Mouse (Mus musculus) E14TG2a.4 (cell line): ENCODE results near the gene Elk3.

Experiments
- CTCF ChIP-seq: conservative IDR thresholded peaks from 2 replicates; pipeline ENCODE4 v1.5.1; 2014; ENCODE audit warnings: low read length
- POU5F1 ChIP-seq: IDR thresholded peaks from 2 replicates; pipeline ENCODE4 v1.6.1; 2014; ENCODE audit warnings: low read length, borderline replicate concordance

GRCm38 (mm10) chr10:93268339-93268738 is 42.6 kb downstream of the Elk3 start:
- TF ChIP-seq CTCF, result no peak
- TF ChIP-seq POU5F1, result no peak
